Mouse (Mus musculus) kidney, embryonic 16.5 days (tissue): Measurements from ENCODE around the gene Jph4. TPM values are rescaled to one million over a fixed set of nuclear protein-coding genes. Genes with fewer than 3 reads are reported as not detected.
A peak's percentile ranks its signal among the peaks of the same experiment; 100 is the strongest.

ENCODE experiments used
- ATAC-seq: fragments of 200-750 bp; cut with Nextera tagmentation; 2 replicates; pipeline ENCODE4 v1.8.0; 2017; ENCODE audit warnings: moderate TSS enrichment; ENCODE audit not compliant: low FRiP score, low TSS enrichment
- H3K27ac ChIP-seq: fragments of 300-500 bp; sonication (generic); 2 replicates; pipeline ENCODE4 v1.5.1; 2014; ENCODE audit warnings: low read length
- H3K27me3 ChIP-seq: fragments of 300-500 bp; sonication (generic); 2 replicates; pipeline ENCODE4 v1.6.1; 2014; ENCODE audit warnings: low read length, control low read depth, mixed read lengths; ENCODE audit not compliant: insufficient read depth
- H3K36me3 ChIP-seq: fragments of 300-500 bp; sonication (generic); 2 replicates; pipeline ENCODE4 v1.6.1; 2014; ENCODE audit warnings: low read length, control low read depth, mixed read lengths; ENCODE audit not compliant: insufficient read depth
- H3K4me1 ChIP-seq: fragments of 300-500 bp; sonication (generic); 2 replicates; pipeline ENCODE4 v1.6.1; 2014; ENCODE audit warnings: low read length, control low read depth, mixed read lengths; ENCODE audit not compliant: insufficient read depth
- H3K4me2 ChIP-seq: fragments of 300-500 bp; sonication (generic); replicated peaks from 2 replicates; pipeline ENCODE4 v1.6.1; 2014; ENCODE audit warnings: low read depth, low read length
- H3K4me3 ChIP-seq: fragments of 300-500 bp; sonication (generic); 2 replicates; pipeline ENCODE4 v1.5.1; 2014; ENCODE audit warnings: mild to moderate bottlenecking, low read length
- H3K9ac ChIP-seq: fragments of 300-500 bp; sonication (generic); replicated peaks from 2 replicates; pipeline ENCODE4 v1.6.1; 2014; ENCODE audit warnings: low read length
- H3K9me3 ChIP-seq: fragments of 300-500 bp; sonication (generic); 2 replicates; pipeline ENCODE4 v1.6.1; 2016; ENCODE audit warnings: low read length, control low read depth
- WGBS: fragments of 180-500 bp; shearing (Covaris S2); extraction: QIAGEN DNeasy Blood & Tissue Kit; methylation state at CpG from one replicate; pipeline ENCODE4 v1.1.7; 2014; 5-methylcytosine and 5-hydroxymethylcytosine counted together
- polyA plus RNA-seq: library from polyadenylated mRNA; unstranded; fragments of >200 nt; fragmentation: Nextera tagmentation; extraction: Ambion mirVana; gene quantifications from 2 replicates; pipeline ENCODE4 v1.2.1, GENCODE M21; 2015

Gene Jph4
- polyA plus RNA-seq, 1 experiment from 2014 or later, result 0.45 TPM

DNA sequence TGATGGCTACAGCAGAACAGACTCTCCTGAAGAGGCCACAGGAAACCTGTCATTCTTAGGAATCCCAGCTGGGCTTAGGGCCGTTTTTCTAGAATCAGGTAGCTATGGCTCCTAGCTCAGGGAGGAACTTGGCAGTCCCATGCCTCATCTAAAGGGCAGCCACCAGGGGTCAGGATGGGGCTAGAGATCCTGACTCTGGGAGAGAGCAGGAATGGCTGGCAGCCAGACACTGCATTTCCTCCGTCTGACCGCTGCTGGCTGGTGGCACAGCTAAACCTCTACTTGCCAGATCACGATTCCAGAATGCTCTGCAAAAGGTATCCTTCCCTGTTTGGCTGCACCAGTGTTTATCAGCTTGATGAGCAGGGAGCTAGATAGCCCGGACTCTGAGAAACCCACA, 5.2 kb upstream of the Jph4 start:
- H3K4me2 ChIP-seq, result peak overlapping the region; percentile 28
- H3K9me3 ChIP-seq, result no peaks in the 10 kb centered on the region
- H3K27ac ChIP-seq, result no peak overlapping the region
- no peak overlapping the region for H3K9ac ChIP-seq
- H3K36me3 ChIP-seq, result no peaks in the 10 kb centered on the region
- 6% methylated on average over 5 of the region's 5 CpGs for WGBS
- peak overlapping the region; percentile 5; the same call in 1 of the 2 replicates for H3K4me3 ChIP-seq
- H3K4me1 ChIP-seq, result peaks cover 6% of the 10 kb centered on the region
- H3K27me3 ChIP-seq, result no peaks in the 10 kb centered on the region
- peak; percentile 92 for ATAC-seq

DNA sequence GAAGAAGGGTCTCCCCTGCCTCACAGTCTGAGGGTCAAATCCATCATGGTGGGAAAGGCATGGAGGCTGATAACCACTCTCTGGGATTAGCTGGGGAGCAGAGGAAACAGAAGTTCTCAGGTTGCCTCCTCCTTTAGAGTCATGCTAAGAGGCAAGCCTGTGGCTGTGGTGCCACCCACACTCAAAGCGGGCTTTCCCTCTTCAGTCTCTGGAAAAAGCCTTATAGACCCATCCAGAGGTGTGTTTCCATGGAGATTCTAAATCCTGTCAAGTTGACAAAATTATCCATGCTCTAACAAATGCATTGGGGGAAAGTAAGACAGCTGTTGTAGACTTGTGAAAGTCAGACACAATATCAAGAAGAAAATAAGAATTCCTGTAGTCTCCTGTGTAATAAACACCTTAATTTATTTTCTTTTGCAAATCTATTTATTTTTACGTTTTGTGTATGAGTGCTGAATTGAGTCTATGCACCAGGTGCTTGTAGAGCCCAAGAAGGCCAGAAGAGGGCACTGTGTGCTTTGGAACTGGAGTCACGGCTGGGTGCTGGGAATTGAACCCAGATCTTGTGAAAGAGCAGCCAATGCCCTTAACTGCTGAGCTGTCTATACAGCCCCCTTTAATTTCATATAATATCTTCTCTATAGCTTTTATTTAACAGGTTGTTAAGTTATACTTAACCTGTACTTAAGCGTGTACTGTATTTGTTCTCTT, 2.8 kb upstream of the Jph4 start:
- WGBS, result 77% methylated on average over 4 of the region's 4 CpGs
- Histone ChIP-seq H3K4me1 (peaks cover 20% of the 10 kb centered on the region), H3K27ac (no peak overlapping the region), H3K27me3 (peaks cover 14% of the 10 kb centered on the region), H3K36me3 (no peaks in the 10 kb centered on the region), H3K4me2 (no peak overlapping the region), H3K9ac (no peak overlapping the region), H3K9me3 (no peaks in the 10 kb centered on the region), H3K4me3 (no peak overlapping the region)
- ATAC-seq, result no peak

DNA sequence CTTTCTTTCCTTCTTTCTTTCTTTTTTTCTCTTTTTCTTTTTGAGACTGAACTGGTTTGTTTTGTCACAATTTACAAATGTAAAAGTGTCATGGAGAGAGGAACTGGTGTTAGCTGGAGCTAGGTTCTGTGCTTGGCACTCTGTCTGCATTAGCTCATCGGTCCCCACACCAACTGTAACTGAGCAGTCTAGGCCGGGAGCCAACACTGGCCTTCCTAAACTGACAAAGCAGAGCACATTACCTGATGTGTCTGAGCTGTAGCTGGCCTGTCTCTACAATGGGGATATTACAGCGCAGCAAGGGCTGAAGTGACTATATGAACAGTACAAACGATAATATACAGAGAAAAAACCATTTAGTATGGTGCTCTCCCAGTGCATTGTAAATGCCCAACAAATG, 2.1 kb upstream of the Jph4 start:
- peaks cover 21% of the 10 kb centered on the region for H3K27me3 ChIP-seq
- no peak for ATAC-seq
- 79% methylated on average over 4 of the region's 4 CpGs for WGBS
- H3K36me3 ChIP-seq, result no peaks in the 10 kb centered on the region
- H3K4me2 ChIP-seq, result no peak overlapping the region
- peaks cover 26% of the 10 kb centered on the region for H3K4me1 ChIP-seq
- no peaks in the 10 kb centered on the region for H3K9me3 ChIP-seq
- no peak overlapping the region for H3K9ac ChIP-seq
- no peak overlapping the region for H3K4me3 ChIP-seq
- no peak overlapping the region for H3K27ac ChIP-seq

- no peak overlapping the region for H3K27ac ChIP-seq
- H3K9ac ChIP-seq, result no peak overlapping the region
- no peaks in the 10 kb centered on the region for H3K36me3 ChIP-seq
- H3K4me2 ChIP-seq, result peak overlapping the region; percentile 100
- no peak for ATAC-seq
- peak overlapping the region; percentile 62 for H3K4me3 ChIP-seq
- under 1% methylated on average over 8 of the region's 8 CpGs for WGBS
- H3K4me1 ChIP-seq, result peaks cover 20% of the 10 kb centered on the region
- peaks cover 40% of the 10 kb centered on the region for H3K27me3 ChIP-seq
- no peaks in the 10 kb centered on the region for H3K9me3 ChIP-seq
These were observed 889 bp downstream of the Jph4 start for GRCm38 (mm10) chr14:55115846-55116245.

- no peaks in the 10 kb centered on the region for H3K36me3 ChIP-seq
- peak overlapping the region; percentile 62 for H3K4me3 ChIP-seq
- peak; percentile 75 for ATAC-seq
- WGBS, result under 1% methylated on average over 65 of the region's 78 CpGs
- H3K4me1 ChIP-seq, result peaks cover 20% of the 10 kb centered on the region
- H3K9me3 ChIP-seq, result no peaks in the 10 kb centered on the region
- H3K4me2 ChIP-seq, result peak overlapping the region; percentile 100
- H3K9ac ChIP-seq, result peak overlapping the region; percentile 67
- no peak overlapping the region for H3K27ac ChIP-seq
- peaks cover 45% of the 10 kb centered on the region for H3K27me3 ChIP-seq
These were observed 1.7 kb downstream of the Jph4 start for GRCm38 (mm10) chr14:55114759-55115701.

DNA sequence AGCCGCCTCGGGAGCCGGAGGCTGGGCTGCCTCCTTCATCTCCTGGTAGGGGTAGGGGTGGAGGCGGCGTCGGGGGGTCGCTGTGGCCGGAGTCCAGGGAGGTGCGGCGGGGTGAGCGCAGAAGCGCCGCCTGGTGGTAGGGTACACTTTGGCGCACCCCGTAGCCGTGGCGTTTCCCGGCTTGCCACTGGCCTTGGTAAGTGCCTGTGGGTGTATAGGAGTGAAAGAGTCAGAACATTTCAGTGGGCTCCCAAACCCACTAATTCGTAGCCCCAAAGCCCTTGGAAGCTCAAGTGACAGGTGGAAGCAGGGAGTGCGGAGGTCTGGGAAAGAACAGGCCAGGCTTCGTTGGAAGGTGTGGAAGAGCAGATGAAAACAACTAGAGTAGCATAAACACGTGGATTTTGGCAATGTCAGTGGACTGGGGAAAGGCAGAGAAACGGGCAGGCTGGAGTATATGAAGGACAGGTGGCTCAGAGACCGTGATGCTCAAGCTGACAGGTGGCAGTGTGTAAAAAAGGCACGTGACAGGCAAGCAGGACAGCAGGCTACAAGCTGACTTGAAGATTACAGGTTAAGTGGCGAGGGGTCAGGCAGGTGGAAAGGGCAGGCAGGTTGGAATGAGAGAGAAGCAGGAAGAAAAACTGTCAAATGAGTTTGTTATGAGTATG, 2.6 kb downstream of the Jph4 start:
- Histone ChIP-seq H3K36me3 (no peaks in the 10 kb centered on the region), H3K4me1 (peaks cover 25% of the 10 kb centered on the region), H3K9ac (peak overlapping the region; percentile 67; the same call in 1 of the 2 replicates), H3K27me3 (peaks cover 53% of the 10 kb centered on the region), H3K27ac (no peak overlapping the region), H3K4me3 (peak overlapping the region; percentile 62), H3K4me2 (peak overlapping the region; percentile 100), H3K9me3 (no peaks in the 10 kb centered on the region)
- 12% methylated on average over 26 of the region's 26 CpGs for WGBS
- no peak for ATAC-seq

GRCm38 (mm10) chr14:55113351-55113974, 3.3 kb downstream of the Jph4 start:
- Histone ChIP-seq H3K9me3 (no peaks in the 10 kb centered on the region), H3K9ac (no peak overlapping the region), H3K4me1 (peaks cover 28% of the 10 kb centered on the region), H3K36me3 (no peaks in the 10 kb centered on the region), H3K27me3 (peaks cover 53% of the 10 kb centered on the region), H3K4me3 (no peak overlapping the region), H3K27ac (no peak overlapping the region), H3K4me2 (no peak overlapping the region; the same call in 1 of the 2 replicates)
- 74% methylated on average over 49 of the region's 51 CpGs for WGBS
- ATAC-seq, result no peak

- H3K27me3 ChIP-seq, result peaks cover 58% of the 10 kb centered on the region
These were observed 5.0 kb downstream of the Jph4 start for GRCm38 (mm10) chr14:55111720-55112119.

GRCm38 (mm10) chr14:55110076-55110475, 6.7 kb downstream of the Jph4 start:
- Histone ChIP-seq H3K4me1 (peaks cover 25% of the 10 kb centered on the region), H3K9me3 (no peaks in the 10 kb centered on the region), H3K4me2 (no peak overlapping the region), H3K36me3 (no peaks in the 10 kb centered on the region), H3K4me3 (no peak overlapping the region), H3K27me3 (peaks cover 48% of the 10 kb centered on the region), H3K27ac (no peak overlapping the region), H3K9ac (no peak overlapping the region)
- 20% methylated on average over 9 of the region's 9 CpGs for WGBS
- ATAC-seq, result no peak

More at GRCm38 (mm10) chr14:55111720-55112119, 5.0 kb downstream of the Jph4 start:
- H3K4me3 ChIP-seq, result no peak overlapping the region
- no peak overlapping the region for H3K9ac ChIP-seq
- 75% methylated on average over 2 of the region's 2 CpGs for WGBS
- no peaks in the 10 kb centered on the region for H3K36me3 ChIP-seq
- H3K9me3 ChIP-seq, result no peaks in the 10 kb centered on the region
- no peak overlapping the region for H3K27ac ChIP-seq
- ATAC-seq, result no peak
- peaks cover 28% of the 10 kb centered on the region for H3K4me1 ChIP-seq
- no peak overlapping the region for H3K4me2 ChIP-seq
